Mouse (Mus musculus) adrenal gland, adult (tissue): ENCODE data around the gene Usp29.
"Not testable (repeated sequence)": the region's sequence is repeated elsewhere in the genome, so short reads cannot be mapped to it uniquely, and the experiment has no call there.

Experiments
- DNase-seq, 2 experiments: peaks; one replicate each; pipeline ENCODE4 v3.0.0; 2022 to 2023; ENCODE audit warnings: low spot score in 1 of 2; ENCODE audit not compliant: inconsistent age in 2 of 2

The Usp29 gene

DNA sequence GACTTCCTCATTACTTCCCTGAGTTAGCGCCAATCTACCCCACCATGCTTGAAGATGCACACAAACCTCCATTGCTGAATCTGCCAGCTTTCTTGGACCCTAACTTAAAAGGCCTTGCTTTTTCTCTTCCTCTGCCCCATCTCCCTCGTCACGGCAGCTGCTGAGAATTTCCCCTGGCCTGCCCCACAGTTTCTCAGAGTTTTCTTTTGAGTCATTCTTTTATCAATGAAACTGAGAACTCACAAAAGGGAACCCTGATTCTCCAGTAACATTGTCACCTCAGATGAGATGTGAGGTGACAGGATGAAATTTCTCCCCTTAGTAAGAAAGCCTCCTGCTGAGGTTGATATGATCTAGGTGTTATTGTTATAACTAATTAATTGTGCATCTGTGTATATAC lies 138.5 kb downstream of the Usp29 start:
- DNase-seq: no peak

DNA sequence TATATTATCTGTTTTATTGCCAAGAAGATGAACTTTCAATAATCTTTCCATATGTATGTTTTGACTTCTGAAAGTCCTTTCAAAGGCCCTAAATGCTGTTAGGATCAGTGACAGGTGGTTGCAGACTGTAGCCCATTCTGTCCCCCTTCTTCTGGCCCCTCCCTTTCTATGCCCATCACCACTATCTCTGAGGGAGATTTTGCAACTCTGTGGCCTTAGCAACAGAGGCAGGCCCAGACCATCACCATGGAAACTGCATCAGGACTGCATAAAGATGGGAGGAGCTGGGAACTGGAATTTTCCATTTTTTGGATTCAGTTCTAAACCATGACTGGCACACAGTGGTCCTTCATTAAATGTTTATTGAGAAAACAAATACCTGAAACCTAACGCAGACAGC lies 139.2 kb downstream of the Usp29 start:
- DNase-seq: no peak

DNA sequence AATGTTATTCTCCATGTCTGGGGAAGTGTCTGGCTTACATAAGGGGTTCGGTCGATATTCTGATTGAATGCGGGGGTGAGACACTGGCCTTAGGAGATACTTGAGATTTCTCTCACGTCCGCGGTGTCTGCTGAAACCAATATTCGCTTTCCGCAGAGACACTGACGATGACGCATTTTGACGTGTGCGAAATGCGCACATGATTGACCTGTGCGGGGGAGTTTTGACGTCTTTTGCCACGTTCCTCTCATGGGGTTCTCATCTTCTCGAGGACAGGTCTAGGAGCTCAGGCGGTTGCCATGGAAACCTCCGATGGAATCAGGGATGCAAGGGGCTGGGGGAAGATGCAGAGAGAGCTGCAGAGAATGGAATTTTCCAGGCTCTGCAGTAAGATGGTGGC lies 144.1 kb downstream of the Usp29 start:
- no peak for DNase-seq

DNA sequence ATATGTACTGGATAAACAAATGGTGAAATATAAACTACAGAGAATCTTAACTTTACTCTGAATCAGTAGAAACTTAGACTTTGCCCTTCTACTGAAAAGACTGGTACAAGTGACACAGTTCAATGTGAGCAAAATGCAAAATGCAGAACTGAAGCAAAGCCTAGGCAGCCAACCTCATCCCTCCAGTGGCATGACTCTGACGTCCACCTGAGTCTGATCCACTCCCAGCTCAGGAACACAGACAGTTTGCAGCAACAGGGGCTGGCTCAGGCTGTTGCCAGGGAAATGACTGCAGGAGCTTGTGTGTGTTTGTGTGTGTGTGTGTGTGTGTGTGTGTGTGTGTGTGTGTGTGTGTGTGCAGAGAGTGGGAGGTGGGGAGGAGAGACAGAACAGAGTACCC lies 147.8 kb downstream of the Usp29 start:
- no peak for DNase-seq

DNA sequence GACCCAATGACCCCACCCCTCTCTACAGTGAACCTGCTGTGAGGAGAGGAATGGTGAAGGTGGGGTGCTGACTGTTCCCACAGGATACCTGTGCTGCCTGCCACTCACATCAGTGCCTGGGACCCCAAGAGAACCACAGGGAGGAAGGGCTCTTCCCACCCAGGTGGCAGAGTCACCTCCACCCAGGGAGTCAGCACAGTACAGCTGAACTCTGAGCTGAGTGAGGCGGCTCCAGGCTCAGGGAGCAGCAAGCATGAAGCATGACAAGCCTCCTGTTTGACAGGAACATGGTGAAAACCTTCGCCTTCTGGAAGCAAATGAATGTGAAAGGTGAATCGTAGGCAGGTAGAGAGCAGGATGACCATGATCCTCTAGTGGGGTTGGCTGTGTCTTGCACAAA lies 148.5 kb downstream of the Usp29 start:
- DNase-seq: not testable (repeated sequence)

DNA sequence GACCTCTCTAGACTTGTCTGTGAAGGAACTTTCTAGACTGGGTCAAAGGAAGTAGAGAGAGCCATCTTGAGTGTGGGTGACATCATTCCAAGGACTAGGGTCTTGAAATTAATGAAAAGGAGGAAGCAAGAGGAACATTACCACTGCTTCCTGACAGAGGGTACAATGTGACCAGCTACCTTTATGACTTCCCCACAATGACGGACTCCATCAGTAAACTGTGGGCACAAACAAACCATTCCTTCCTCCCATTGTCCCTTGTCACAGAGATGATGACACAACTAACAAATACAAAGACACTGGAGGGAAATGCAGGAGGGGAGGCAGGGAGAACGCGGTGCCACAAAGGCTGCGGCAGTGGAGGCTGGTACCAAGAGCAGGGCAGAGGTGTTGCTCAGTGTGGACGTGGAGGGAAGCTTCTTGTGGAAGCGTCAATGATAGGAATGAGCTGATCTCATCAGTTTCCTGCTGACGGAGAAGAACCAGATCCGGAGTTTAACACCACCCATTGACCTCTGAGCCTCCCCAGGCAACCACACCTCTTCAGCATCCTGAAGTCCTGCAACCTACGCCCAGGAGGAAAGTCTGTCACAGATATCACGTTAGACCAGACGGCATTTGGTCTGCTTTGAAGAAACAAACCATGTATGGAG lies 149.3 kb downstream of the Usp29 start:
- DNase-seq: no peak

DNA sequence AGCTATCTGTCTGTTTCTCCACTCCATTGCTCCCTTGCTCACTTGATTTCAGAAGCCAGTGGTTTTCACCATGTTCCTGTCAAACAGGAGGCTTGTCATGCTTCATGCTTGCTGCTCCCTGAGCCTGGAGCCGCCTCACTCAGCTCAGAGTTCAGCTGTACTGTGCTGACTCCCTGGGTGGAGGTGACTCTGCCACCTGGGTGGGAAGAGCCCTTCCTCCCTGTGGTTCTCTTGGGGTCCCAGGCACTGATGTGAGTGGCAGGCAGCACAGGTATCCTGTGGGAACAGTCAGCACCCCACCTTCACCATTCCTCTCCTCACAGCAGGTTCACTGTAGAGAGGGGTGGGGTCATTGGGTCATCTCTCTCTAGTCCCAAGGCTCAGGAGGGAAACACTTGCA lies 150.5 kb downstream of the Usp29 start:
- DNase-seq: not testable (repeated sequence)

DNA sequence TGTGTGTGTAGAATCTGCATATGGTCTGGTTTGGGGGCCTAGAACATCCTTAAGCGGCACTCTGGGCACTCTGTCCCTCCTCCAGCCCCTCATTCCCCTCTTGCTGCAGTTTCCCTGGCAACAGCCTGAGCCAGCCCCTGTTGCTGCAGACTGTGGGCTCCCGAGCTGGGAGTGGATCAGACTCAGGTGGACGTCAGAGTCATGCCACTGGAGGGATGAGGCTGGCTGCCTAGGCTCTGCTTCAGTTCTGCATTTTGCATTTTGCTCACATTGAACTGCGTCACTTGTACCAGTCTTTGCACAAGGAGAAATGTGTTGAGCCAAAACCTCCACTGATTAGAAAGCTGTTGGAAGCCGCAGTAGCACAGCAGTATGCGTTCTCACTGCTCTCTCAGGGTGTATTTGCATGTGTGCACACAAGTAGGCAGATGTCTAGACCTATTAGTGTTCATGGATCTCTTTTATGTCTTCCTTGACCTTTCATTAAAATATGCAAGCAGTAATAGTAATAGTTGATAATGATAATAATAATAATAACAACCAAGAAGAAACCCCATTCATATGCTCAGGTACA lies 151.2 kb downstream of the Usp29 start:
- no peak for DNase-seq

GRCm38 (mm10) chr7:6883376-6884147 lies 153.2 kb downstream of the Usp29 start:
- DNase-seq: no peak

DNA sequence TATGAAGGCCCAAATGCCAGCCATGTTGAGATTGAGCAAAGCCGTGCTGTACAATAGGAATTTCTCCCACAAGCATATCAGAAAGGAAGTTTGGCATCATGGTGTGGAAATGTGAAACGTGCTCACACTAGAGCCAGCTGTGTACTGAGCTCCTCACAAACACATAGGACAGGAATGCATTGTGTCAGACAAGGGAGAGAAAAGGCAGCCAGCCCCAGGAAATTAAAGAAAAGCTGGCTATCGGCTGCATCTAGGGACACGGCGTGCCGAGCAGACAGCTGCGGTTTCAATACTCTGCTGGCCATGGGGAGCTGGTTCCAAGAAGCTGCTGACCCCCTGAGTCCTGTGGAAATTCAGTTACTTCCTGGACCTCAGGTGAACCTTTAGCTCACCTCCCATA lies 155.0 kb downstream of the Usp29 start:
- no peak for DNase-seq

- no peak for DNase-seq
Observed at GRCm38 (mm10) chr7:6886896-6887295, 156.5 kb downstream of the Usp29 start.

DNA sequence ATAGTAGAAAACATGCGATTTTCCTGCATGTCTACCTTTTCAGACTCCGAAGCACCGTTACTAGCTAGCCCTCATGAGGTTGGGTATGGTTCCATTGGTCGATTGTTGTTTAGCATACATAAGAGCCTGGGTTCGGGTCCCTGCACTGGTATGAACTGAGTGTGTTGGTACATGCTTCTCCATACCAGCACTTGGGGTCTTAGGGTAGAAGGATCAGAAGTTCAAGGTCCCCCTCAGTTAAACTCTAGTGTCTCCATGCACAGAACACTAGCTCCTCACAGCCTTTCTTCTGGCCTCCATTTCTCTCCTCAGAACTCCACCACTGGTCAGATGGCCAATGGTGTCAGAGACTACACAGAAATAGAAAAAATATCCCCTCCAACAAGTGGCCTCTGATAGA lies 159.5 kb downstream of the Usp29 start:
- DNase-seq: no peak

DNA sequence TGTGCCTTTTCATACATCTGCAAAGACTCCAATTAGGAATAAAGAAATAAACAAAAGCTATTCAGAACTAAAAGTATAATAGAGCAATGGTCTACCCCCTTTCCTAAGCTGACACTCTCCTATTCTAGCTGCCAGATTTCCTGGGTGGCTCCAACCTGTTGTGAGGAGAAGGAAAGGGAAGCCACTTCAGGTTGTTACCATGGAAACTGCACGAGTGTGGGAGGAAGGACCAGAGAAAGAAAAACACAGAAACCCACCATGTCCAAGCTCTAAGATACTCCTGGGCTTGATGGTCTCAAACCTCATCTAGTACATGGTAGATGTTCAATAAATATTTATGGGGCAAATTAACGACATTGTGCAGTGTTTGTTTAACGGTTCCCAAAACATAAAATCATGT lies 160.8 kb downstream of the Usp29 start:
- DNase-seq: no peak

DNA sequence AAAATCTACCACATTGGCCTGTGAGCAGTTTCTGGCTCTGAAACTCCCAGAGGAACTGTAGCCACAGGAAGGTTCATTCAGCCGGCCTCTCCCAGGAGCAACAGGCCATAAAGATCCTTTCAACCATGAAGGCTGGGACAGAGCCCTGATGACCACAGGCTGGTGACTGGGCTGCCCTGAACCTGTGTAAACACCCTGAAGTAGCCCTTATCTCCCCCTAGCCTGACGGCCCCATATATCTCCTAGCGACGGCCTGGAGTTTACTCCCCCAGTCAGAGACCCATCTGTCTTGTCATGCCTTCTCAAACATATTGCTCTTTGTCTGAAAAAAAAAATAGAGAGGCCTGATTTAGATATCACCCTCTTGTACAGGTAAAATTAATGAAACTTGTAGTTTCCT lies 166.6 kb downstream of the Usp29 start:
- not testable (repeated sequence) for DNase-seq

DNA sequence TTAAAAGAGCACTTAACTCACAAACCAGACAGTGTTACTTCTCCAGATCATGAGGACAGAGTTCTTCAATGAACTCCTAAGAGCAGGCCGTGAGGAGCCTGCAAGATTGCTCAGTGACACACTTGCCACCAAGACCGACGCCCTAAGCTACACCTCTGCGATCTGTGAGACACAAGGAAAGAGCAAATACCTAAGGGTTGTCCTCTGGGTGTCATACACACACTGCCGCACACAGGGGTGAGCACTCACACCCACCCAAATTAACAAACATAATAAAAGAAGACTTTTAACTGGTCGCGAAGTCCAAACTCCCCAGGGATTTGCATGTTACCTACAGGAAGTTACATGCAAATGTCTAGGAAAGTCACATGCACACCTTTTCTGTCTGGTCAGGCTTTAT lies 170.3 kb downstream of the Usp29 start:
- DNase-seq: no peak

DNA sequence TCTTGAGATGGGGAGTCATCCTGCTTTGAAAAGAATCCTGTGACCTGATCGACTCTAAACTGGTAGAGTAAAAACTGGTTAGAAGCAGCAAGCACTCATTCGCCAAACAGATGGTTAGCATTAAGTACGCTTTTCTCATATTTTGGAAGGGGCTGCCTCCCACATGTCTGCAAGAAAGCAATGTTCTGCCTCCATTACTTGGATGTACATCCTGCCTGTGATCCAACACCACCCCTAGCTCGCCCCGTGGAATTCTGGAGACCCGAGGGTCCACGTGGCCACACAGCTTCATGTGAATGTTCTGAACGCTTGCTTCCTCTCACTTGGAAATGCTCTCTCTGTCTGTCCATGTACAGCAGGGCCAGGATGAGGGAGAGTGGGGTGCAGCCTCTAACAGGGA lies 173.1 kb downstream of the Usp29 start:
- DNase-seq: no peak

DNA sequence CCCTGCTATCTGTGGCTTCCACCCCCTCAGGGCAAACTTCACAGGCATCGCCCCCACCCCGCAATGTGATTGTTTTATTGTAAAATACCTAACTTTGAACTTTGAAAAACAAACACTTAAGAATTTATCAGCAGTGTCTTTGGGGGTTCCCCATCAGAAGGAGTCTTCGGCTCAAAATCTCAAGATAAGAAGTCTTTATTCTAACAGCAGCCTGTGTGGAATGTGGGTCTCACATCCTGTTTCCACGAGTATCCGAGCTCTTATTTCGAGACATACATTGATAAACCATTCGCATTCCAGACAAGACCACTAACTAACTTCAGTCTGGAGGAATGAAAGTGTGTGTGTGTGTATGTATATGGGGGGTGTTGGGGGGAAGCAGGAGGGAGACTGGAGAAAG lies 180.1 kb downstream of the Usp29 start:
- DNase-seq: no peak

GRCm38 (mm10) chr7:6911731-6912130 lies 181.4 kb downstream of the Usp29 start:
- DNase-seq: no peak

DNA sequence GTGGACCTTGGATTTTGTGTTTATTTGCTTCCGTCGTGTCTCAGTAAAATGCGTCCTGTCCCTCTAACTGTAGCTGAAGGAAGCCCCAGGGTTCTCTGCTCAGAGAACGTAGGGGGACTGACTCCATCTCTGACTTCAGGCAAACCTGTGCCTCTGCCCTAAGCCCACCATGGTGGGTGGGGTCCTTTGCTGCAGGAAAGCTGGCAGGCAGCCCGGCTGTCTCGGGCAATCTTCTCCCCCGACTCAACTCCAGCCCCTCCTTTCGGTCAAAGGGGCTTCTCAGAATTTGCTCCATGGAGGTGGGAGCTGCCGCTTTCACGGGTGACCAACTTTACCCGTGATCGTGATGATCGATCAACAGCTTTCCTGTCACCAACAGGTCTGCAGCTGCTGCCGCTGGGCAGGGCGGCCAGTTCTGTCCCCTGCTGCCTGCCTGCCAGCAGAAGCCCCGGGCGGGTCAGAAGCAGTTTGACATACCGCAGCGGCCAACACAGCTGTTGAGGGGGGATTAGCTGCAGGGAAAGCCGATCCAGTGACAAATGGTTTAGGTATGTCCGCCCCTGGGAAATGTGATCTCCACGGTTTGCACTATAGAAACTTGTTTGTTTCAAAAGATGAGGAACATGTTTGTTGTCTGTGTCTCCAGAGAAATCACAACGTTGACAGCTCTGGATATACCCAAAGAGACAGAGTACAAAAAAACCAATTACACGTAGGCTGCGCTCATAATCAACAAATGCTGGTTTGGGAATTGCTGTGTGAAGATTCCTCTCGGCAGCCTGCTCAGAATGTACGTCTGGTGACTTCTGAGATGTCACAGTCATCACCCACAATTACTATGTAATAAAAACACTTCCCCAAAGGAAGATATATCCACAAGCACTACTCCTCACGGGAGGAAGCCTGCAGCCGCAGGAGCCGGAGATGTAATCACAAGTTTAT lies 183.3 kb downstream of the Usp29 start:
- DNase-seq: peak in 1 of 2 experiments; percentile 32

GRCm38 (mm10) chr7:6917126-6917525 lies 186.7 kb downstream of the Usp29 start:
- no peak for DNase-seq

DNA sequence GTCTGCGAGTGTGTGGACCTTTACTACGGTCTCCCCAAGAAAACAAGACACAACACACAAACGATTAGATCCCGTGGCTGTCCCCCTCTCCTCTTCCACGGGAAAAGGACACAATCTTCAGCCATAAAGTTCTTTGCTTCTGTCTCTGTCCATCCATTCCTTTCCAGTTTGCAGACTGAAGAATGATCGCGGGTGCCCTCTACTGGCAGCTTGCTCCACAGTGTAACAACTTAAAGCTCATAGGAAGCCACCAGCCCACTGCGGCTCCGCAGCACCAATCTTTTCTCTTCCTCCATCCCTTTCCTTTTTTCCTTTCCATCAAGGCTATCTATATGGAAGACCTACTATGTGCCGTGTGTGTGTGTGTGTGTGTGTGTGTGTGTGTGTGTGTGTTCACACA lies 187.9 kb downstream of the Usp29 start:
- peak; percentile 71 to 91 for DNase-seq
